Mouse (Mus musculus) heart, embryonic 15.5 days (tissue): ENCODE data around the gene Trim9. TPM values are rescaled to one million over a fixed set of nuclear protein-coding genes. Genes with fewer than 3 reads are reported as not detected.

Experiments used
- ATAC-seq: fragments of 200-750 bp; cut with Nextera tagmentation; replicated peaks from 2 replicates; pipeline ENCODE4 v1.8.0; 2017; ENCODE audit warnings: low read depth, moderate TSS enrichment; ENCODE audit not compliant: insufficient number of reproducible peaks, insufficient read depth, low FRiP score
- H3K27ac ChIP-seq: fragments of 300-500 bp; sonication (generic); 2 replicates; pipeline ENCODE4 v1.5.1; 2015; ENCODE audit warnings: mild to moderate bottlenecking, inconsistent platforms
- H3K27me3 ChIP-seq: fragments of 300-500 bp; sonication (generic); 2 replicates; pipeline ENCODE4 v1.6.1; 2015; ENCODE audit warnings: inconsistent platforms
- H3K36me3 ChIP-seq: fragments of 300-500 bp; sonication (generic); 2 replicates; pipeline ENCODE4 v1.6.1; 2015; ENCODE audit warnings: mild to moderate bottlenecking, inconsistent platforms
- H3K4me1 ChIP-seq: fragments of 300-500 bp; sonication (generic); replicated peaks from 2 replicates; pipeline ENCODE4 v1.6.1; 2015; ENCODE audit warnings: inconsistent platforms
- H3K4me2 ChIP-seq: fragments of 300-500 bp; sonication (generic); 2 replicates; pipeline ENCODE4 v1.6.1; 2015; ENCODE audit warnings: inconsistent platforms, mild to moderate bottlenecking, moderate library complexity
- H3K4me3 ChIP-seq: fragments of 300-500 bp; sonication (generic); 2 replicates; pipeline ENCODE4 v1.5.1; 2015; ENCODE audit warnings: mild to moderate bottlenecking, inconsistent platforms
- H3K9ac ChIP-seq: fragments of 300-500 bp; sonication (generic); 2 replicates; pipeline ENCODE4 v1.6.1; 2015; ENCODE audit warnings: mild to moderate bottlenecking, inconsistent platforms
- H3K9me3 ChIP-seq: fragments of 300-500 bp; sonication (generic); replicated peaks from 2 replicates; pipeline ENCODE4 v1.6.1; 2016; ENCODE audit warnings: inconsistent platforms
- WGBS: fragments of 180-500 bp; shearing (Covaris S2); methylation state at CpG from one replicate; pipeline ENCODE4 v1.1.7; 2015; ENCODE audit warnings: mixed read lengths; 5-methylcytosine and 5-hydroxymethylcytosine counted together
- polyA plus RNA-seq: library from polyadenylated mRNA; unstranded; fragments of >200 nt; fragmentation: Nextera tagmentation; extraction: Ambion mirVana; gene quantifications from 2 replicates; pipeline ENCODE4 v1.2.1, GENCODE M21; 2015

The Trim9 gene
- polyA plus RNA-seq, 1 experiment from 2014 or later = 0.25 TPM

GRCm38 (mm10) chr12:70249616-70250157 lies 97.7 kb downstream of the Trim9 start:
- Histone ChIP-seq H3K4me2 (no peak overlapping the region), H3K27me3 (no peaks in the 10 kb centered on the region), H3K9me3 (no peaks in the 10 kb centered on the region), H3K9ac (no peak overlapping the region), H3K36me3 (no peaks in the 10 kb centered on the region), H3K27ac (no peak overlapping the region), H3K4me3 (no peak overlapping the region), H3K4me1 (peaks cover 17% of the 10 kb centered on the region)
- 76% methylated on average over 10 of the region's 10 CpGs for WGBS
- ATAC-seq = no peak

- H3K36me3 ChIP-seq = no peaks in the 10 kb centered on the region
These were observed 99.5 kb downstream of the Trim9 start for GRCm38 (mm10) chr12:70247683-70248474.

DNA sequence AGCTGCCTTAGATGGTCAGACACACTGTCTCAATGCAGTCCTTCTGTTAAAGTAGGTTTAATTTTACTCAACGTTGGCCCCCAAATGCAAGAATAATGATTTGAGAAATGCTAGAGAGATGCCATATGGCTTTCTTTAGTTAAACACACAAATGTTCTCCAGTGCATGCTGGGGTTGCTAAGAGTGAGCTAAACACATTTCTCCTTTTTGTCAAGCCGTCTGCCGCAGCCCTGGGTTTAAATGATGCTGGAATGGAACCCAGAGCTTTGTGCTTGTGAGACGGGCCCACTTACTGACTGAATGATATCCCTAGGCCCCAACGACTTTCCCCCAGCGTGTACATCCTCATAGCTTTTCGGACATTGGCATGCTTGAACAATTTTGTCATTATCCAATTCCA lies 104.9 kb downstream of the Trim9 start:
- H3K9me3 ChIP-seq = no peaks in the 10 kb centered on the region
- no peak overlapping the region for H3K27ac ChIP-seq
- no peaks in the 10 kb centered on the region for H3K36me3 ChIP-seq
- H3K4me3 ChIP-seq = no peak overlapping the region
- H3K27me3 ChIP-seq = no peaks in the 10 kb centered on the region
- H3K9ac ChIP-seq = no peak overlapping the region
- H3K4me2 ChIP-seq = no peak overlapping the region
- no peak for ATAC-seq
- peaks cover 8% of the 10 kb centered on the region for H3K4me1 ChIP-seq
- 88% methylated on average over 7 of the region's 7 CpGs for WGBS

More at GRCm38 (mm10) chr12:70247683-70248474, 99.5 kb downstream of the Trim9 start:
- 54% methylated on average over 15 of the region's 15 CpGs for WGBS
- 0 out of 2 replicates have a peak overlapping the region, but pooled peaks have one; percentile 1 for H3K4me2 ChIP-seq
- H3K4me3 ChIP-seq = no peak overlapping the region
- no peaks in the 10 kb centered on the region for H3K9me3 ChIP-seq
- peak overlapping the region; percentile 20 for H3K27ac ChIP-seq
- H3K4me1 ChIP-seq = peaks cover 17% of the 10 kb centered on the region
- ATAC-seq = no peak
- H3K9ac ChIP-seq = no peak overlapping the region
- no peaks in the 10 kb centered on the region for H3K27me3 ChIP-seq

- Histone ChIP-seq H3K9me3 (no peaks in the 10 kb centered on the region), H3K4me2 (no peak overlapping the region), H3K27ac (no peak overlapping the region), H3K9ac (no peak overlapping the region), H3K27me3 (no peaks in the 10 kb centered on the region), H3K4me3 (no peak overlapping the region), H3K4me1 (peaks cover 4% of the 10 kb centered on the region), H3K36me3 (no peaks in the 10 kb centered on the region)
- WGBS = 66% methylated on average over 5 of the region's 5 CpGs
- ATAC-seq = no peak
These were observed 107.7 kb downstream of the Trim9 start for GRCm38 (mm10) chr12:70239741-70240140.

DNA sequence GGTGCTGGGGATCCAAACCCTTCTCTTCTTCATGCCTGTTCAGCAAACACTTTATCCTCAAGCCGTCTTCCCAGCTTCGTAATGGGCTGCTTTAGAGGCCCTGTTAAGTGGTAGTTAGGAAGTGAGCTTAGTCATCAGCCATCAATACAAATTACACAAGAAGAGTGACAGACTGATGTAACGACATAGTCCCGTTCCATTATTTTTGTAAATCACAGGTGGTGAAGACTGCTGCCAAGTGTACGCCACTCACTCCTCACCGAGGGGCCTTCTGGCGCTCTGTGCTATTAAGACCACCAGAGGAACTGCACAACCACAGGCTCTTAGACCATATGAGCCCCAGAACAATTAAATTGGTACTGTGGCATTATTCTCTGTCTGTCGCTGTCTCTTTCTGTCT lies 108.8 kb downstream of the Trim9 start:
- 64% methylated on average over 8 of the region's 8 CpGs for WGBS

GRCm38 (mm10) chr12:70234938-70235484 lies 112.4 kb downstream of the Trim9 start:
- H3K4me1 ChIP-seq = peaks cover 22% of the 10 kb centered on the region
- peak overlapping the region; percentile 78 for H3K4me2 ChIP-seq
- peak overlapping the region; percentile 56 for H3K9ac ChIP-seq
- H3K36me3 ChIP-seq = no peaks in the 10 kb centered on the region
- WGBS = 8% methylated on average over 13 of the region's 13 CpGs
- H3K4me3 ChIP-seq = peak overlapping the region; percentile 46
- 0 out of 2 replicates have a peak overlapping the region, but pooled peaks have one; percentile 24 for H3K27ac ChIP-seq
- H3K27me3 ChIP-seq = no peaks in the 10 kb centered on the region
- ATAC-seq = no peak; the same call in 1 of the 2 replicates
- no peaks in the 10 kb centered on the region for H3K9me3 ChIP-seq

More for the DNA sequence above, 108.8 kb downstream of the Trim9 start:
- Histone ChIP-seq H3K4me2 (no peak overlapping the region), H3K4me1 (peaks cover 6% of the 10 kb centered on the region), H3K27me3 (no peaks in the 10 kb centered on the region), H3K9me3 (no peaks in the 10 kb centered on the region), H3K27ac (no peak overlapping the region), H3K9ac (no peak overlapping the region), H3K36me3 (no peaks in the 10 kb centered on the region), H3K4me3 (no peak overlapping the region)
- no peak for ATAC-seq

DNA sequence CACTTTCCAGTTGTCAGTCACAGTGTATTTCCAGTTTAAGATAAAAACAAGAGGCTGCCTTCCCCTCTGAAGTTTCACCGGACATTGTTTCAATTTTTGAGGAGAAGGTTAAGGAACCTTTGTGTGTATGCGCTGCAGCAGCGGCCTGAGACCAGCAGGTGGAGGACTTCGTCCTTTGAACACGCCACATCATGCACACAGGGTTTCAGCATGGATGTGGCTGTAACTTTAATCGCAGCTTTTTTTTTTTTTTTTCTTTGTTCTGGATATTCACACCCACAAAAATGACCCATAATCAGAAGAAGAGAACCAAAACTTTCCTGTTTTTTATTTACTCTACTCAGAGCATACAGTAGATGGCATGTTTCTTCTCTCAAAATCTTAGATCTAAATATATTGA lies 113.0 kb downstream of the Trim9 start:
- 11% methylated on average over 6 of the region's 6 CpGs for WGBS
- no peaks in the 10 kb centered on the region for H3K27me3 ChIP-seq
- no peak overlapping the region for H3K4me3 ChIP-seq
- ATAC-seq = no peak
- H3K27ac ChIP-seq = no peak overlapping the region
- H3K9ac ChIP-seq = no peak overlapping the region
- no peaks in the 10 kb centered on the region for H3K9me3 ChIP-seq
- H3K4me2 ChIP-seq = peak overlapping the region; percentile 78; the same call in 1 of the 2 replicates
- peaks cover 22% of the 10 kb centered on the region for H3K4me1 ChIP-seq
- no peaks in the 10 kb centered on the region for H3K36me3 ChIP-seq

DNA sequence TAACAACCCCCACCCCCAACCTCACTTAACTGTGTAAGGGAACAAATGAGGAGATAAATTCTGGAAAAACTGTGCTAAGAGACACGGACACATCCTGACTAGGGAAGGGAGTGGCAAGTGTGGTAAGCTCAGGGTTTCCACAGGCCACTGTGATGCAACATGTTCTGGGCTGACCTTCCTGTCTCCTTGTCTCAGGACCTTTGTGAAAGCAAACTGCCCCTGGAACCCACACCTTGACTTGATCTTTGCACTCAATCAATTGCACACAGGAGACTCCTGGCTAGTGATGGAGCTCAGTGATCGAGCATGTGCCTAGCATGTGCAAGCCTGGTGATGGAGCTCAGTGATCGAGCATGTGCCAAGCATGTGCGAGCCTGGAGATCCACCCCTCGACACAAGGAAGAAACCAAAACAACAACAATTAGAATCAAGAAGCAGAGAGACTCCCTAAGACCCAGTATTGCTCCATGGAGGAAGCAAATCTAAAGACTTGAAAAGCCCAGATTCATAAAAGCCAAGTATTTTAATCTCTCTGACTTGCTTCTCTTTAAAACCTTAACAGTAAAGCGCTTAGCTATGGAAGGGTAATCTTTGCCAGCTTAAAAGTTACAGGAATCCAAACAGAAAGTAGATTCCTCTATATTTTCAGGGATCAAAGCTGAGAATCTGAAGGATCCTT lies 113.6 kb downstream of the Trim9 start:
- Histone ChIP-seq H3K9ac (no peak overlapping the region), H3K4me1 (peaks cover 22% of the 10 kb centered on the region), H3K4me3 (no peak overlapping the region), H3K4me2 (no peak overlapping the region), H3K27me3 (no peaks in the 10 kb centered on the region), H3K27ac (no peak overlapping the region), H3K9me3 (no peaks in the 10 kb centered on the region), H3K36me3 (no peaks in the 10 kb centered on the region)
- ATAC-seq = no peak
- WGBS = 80% methylated on average over 6 of the region's 6 CpGs

GRCm38 (mm10) chr12:70232020-70232544 lies 115.3 kb downstream of the Trim9 start:
- Histone ChIP-seq H3K9me3 (no peaks in the 10 kb centered on the region), H3K27ac (peak overlapping the region; percentile 1; the same call in 1 of the 2 replicates), H3K36me3 (no peaks in the 10 kb centered on the region), H3K4me1 (peaks cover 30% of the 10 kb centered on the region), H3K4me3 (no peak overlapping the region), H3K9ac (no peak overlapping the region), H3K4me2 (no peak overlapping the region), H3K27me3 (no peaks in the 10 kb centered on the region)
- 36% methylated on average over 5 of the region's 5 CpGs for WGBS
- no peak for ATAC-seq

DNA sequence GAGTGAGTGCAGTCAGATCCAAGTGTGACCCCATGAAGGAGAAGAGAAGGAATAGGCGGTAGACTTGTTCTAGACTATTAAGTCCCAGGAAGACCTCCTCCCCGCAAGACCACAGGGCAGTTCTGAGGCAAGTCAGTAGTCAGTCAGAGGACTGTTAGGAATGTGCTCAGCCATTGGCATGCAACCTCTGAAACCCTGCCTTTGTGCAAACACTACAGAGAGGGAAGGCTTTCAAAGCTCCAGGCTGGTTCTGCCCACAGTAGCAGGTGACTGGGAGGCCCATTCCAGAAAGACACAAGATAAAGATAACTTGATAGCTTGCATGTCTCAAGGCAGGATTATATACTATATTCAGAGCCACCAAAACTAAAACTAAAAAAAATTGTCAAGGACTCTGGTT lies 116.1 kb downstream of the Trim9 start, which contains the start of gene Pygl:
TSS of gene Pygl (minus strand) at position 195 of the 400 bp plus-strand sequence.
- peaks cover 37% of the 10 kb centered on the region for H3K4me1 ChIP-seq
- peak within 1 kb of the TSS; percentile 1 for H3K27ac ChIP-seq
- H3K9me3 ChIP-seq = no peaks in the 10 kb centered on the region
- no peaks in the 10 kb centered on the region for H3K27me3 ChIP-seq
- no peak within 1 kb of the TSS for H3K4me2 ChIP-seq
- H3K4me3 ChIP-seq = no peak within 1 kb of the TSS
- H3K9ac ChIP-seq = no peak within 1 kb of the TSS
- H3K36me3 ChIP-seq = no peaks in the 10 kb centered on the region
- WGBS = 65% methylated on average over 2 of the region's 2 CpGs
- no peak for ATAC-seq

DNA sequence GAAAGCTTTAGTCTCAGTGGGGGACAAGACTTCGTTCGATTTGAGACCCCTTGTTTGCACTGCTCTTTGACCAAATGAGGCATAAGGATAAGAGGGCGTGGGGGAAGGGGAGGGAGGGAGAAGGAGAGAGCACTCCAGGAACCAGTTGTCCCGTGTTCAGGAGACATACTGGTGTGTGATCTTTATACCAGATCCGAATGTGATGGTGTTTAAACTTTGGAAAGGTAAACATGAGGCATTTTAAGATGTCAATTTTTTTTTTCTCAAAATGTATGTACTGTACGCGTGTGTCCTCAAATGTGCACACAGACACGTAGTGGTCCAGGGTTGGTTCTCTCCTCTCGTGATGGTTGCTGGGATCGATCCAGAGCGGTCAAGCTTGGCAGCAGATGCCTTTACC lies 119.3 kb downstream of the Trim9 start:
- peak overlapping the region; percentile 83 for H3K27ac ChIP-seq
- no peaks in the 10 kb centered on the region for H3K9me3 ChIP-seq
- H3K9ac ChIP-seq = peak overlapping the region; percentile 69
- ATAC-seq = no peak
- H3K36me3 ChIP-seq = no peaks in the 10 kb centered on the region
- H3K4me3 ChIP-seq = peak overlapping the region; percentile 74
- WGBS = 68% methylated on average over 11 of the region's 11 CpGs
- H3K27me3 ChIP-seq = no peaks in the 10 kb centered on the region
- H3K4me1 ChIP-seq = peaks cover 37% of the 10 kb centered on the region
- H3K4me2 ChIP-seq = peak overlapping the region; percentile 95
